Mouse (Mus musculus) urinary bladder, postnatal 4 days (tissue): ENCODE measurements around the gene Ssx2ip.

ENCODE experiments used
- DNase-seq, 2 experiments: peaks; one replicate each; pipeline ENCODE4 v3.0.0; 2021 to 2022; ENCODE audit warnings: low spot score in 2 of 2

Gene Ssx2ip

GRCm38 (mm10) chr3:146435533-146435932, 31.1 kb downstream of the Ssx2ip start:
- no peak for DNase-seq

GRCm38 (mm10) chr3:146436114-146436513, 31.7 kb downstream of the Ssx2ip start:
- no peak for DNase-seq

- no peak for DNase-seq
These were observed 35.6 kb downstream of the Ssx2ip start for GRCm38 (mm10) chr3:146440011-146440410.

- DNase-seq = no peak
These were observed 36.0 kb downstream of the Ssx2ip start for GRCm38 (mm10) chr3:146440422-146440821.

- no peak for DNase-seq
These were observed 38.0 kb downstream of the Ssx2ip start for GRCm38 (mm10) chr3:146442484-146442883.

- DNase-seq = no peak
These were observed 38.5 kb downstream of the Ssx2ip start for GRCm38 (mm10) chr3:146442936-146443335.

- DNase-seq = no peak
These were observed 38.9 kb downstream of the Ssx2ip start for GRCm38 (mm10) chr3:146443380-146443779.

- no peak for DNase-seq
These were observed 40.4 kb downstream of the Ssx2ip start for GRCm38 (mm10) chr3:146444880-146445279.

- no peak for DNase-seq
These were observed 42.7 kb downstream of the Ssx2ip start for GRCm38 (mm10) chr3:146447156-146447555.

GRCm38 (mm10) chr3:146447598-146447997, 43.2 kb downstream of the Ssx2ip start:
- DNase-seq = no peak

- DNase-seq = no peak
These were observed 43.9 kb downstream of the Ssx2ip start for GRCm38 (mm10) chr3:146448372-146448771.

- DNase-seq = no peak
These were observed 44.5 kb downstream of the Ssx2ip start for GRCm38 (mm10) chr3:146448969-146449368.

GRCm38 (mm10) chr3:146449745-146450250, 45.4 kb downstream of the Ssx2ip start, which contains the start of gene Ctbs:
Gene Ctbs (plus strand): TSS chr3:146449795.
- DNase-seq = no peak

- DNase-seq = peak; percentile 88 to 94
These were observed 46.0 kb downstream of the Ssx2ip start for GRCm38 (mm10) chr3:146450371-146450841.

GRCm38 (mm10) chr3:146451375-146451774, 46.9 kb downstream of the Ssx2ip start:
- no peak for DNase-seq

GRCm38 (mm10) chr3:146462939-146463338, 58.5 kb downstream of the Ssx2ip start:
- no peak for DNase-seq

- DNase-seq = no peak
These were observed 64.8 kb downstream of the Ssx2ip start for GRCm38 (mm10) chr3:146469226-146469625.

- no peak for DNase-seq
These were observed 68.2 kb downstream of the Ssx2ip start for GRCm38 (mm10) chr3:146472657-146473056.

GRCm38 (mm10) chr3:146473741-146474140, 69.3 kb downstream of the Ssx2ip start:
- no peak for DNase-seq

GRCm38 (mm10) chr3:146474428-146474827, 70.0 kb downstream of the Ssx2ip start:
- no peak for DNase-seq

- no peak for DNase-seq
These were observed 77.6 kb downstream of the Ssx2ip start for GRCm38 (mm10) chr3:146482044-146482443.

- DNase-seq = no peak
These were observed 82.0 kb downstream of the Ssx2ip start for GRCm38 (mm10) chr3:146486464-146486863.
